Mouse (Mus musculus) heart, embryonic 14.5 days (tissue): ENCODE results near the gene Focad. TPM values are rescaled to one million over a fixed set of nuclear protein-coding genes. Genes with fewer than 3 reads are reported as not detected.

Source experiments
- ATAC-seq: fragments of 200-750 bp; cut with Nextera tagmentation; 2 replicates; pipeline ENCODE4 v1.8.0; 2017; ENCODE audit warnings: low read depth, moderate TSS enrichment; ENCODE audit not compliant: insufficient number of reproducible peaks, insufficient read depth, low FRiP score
- H3K27ac ChIP-seq, 2 experiments: fragments of 200-500 bp in 1 of 2; fragments of 300-500 bp in 1 of 2; sonication (generic) in 1 of 2; replicated peaks in 1 of 2; 2 replicates each; pipeline ENCODE4 v1.5.1; 2012 to 2014; ENCODE audit warnings: low read depth in 2 of 2, low read length in 2 of 2, control low read depth in 1 of 2, mild to moderate bottlenecking in 1 of 2, mixed read lengths in 1 of 2; ENCODE audit not compliant: control insufficient read depth in 1 of 2, insufficient read depth in 1 of 2
- H3K27me3 ChIP-seq: fragments of 300-500 bp; sonication (generic); 2 replicates; pipeline ENCODE4 v1.6.1; 2014; ENCODE audit warnings: mild to moderate bottlenecking, low read length, control low read depth; ENCODE audit not compliant: control insufficient read depth, insufficient read depth
- H3K36me3 ChIP-seq: fragments of 300-500 bp; sonication (generic); 2 replicates; pipeline ENCODE4 v1.6.1; 2014; ENCODE audit warnings: mild to moderate bottlenecking, control low read depth, low read length, mixed read lengths; ENCODE audit not compliant: control insufficient read depth, insufficient read depth
- H3K4me1 ChIP-seq, 2 experiments: fragments of 200-500 bp in 1 of 2; fragments of 300-500 bp in 1 of 2; sonication (generic) in 1 of 2; 2 replicates each; pipeline ENCODE4 v1.6.1; 2012 to 2014; ENCODE audit warnings: low read length in 2 of 2, control low read depth in 1 of 2, mixed read lengths in 1 of 2; ENCODE audit not compliant: control insufficient read depth in 2 of 2, insufficient read depth in 2 of 2
- H3K4me2 ChIP-seq: fragments of 300-500 bp; sonication (generic); 2 replicates; pipeline ENCODE4 v1.6.1; 2014; ENCODE audit warnings: mild to moderate bottlenecking, low read length
- H3K4me3 ChIP-seq, 2 experiments: fragments of 200-500 bp in 1 of 2; fragments of 300-500 bp in 1 of 2; sonication (generic) in 1 of 2; 2 replicates each; pipeline ENCODE4 v1.5.1; 2012 to 2014; ENCODE audit warnings: low read length in 2 of 2, mild to moderate bottlenecking in 2 of 2, control low read depth in 1 of 2, low read depth in 1 of 2, moderate library complexity in 1 of 2; ENCODE audit not compliant: control insufficient read depth in 1 of 2, insufficient read depth in 1 of 2
- H3K9ac ChIP-seq: fragments of 300-500 bp; sonication (generic); 2 replicates; pipeline ENCODE4 v1.6.1; 2014; ENCODE audit warnings: mild to moderate bottlenecking, low read length
- H3K9me3 ChIP-seq: fragments of 300-500 bp; sonication (generic); 2 replicates; pipeline ENCODE4 v1.6.1; 2016; ENCODE audit warnings: low read length, control low read depth; ENCODE audit not compliant: control insufficient read depth
- WGBS: fragments of 180-500 bp; shearing (Covaris S2); extraction: QIAGEN DNeasy Blood & Tissue Kit; methylation state at CpG from one replicate; pipeline ENCODE4 v1.1.7; 2014; 5-methylcytosine and 5-hydroxymethylcytosine counted together
- polyA plus RNA-seq: library from polyadenylated mRNA; unstranded; fragments of >200 nt; fragmentation: Nextera tagmentation; extraction: Ambion mirVana; gene quantifications from 2 replicates; pipeline ENCODE4 v1.2.1, GENCODE M21; 2014

The Focad gene
- polyA plus RNA-seq: 9.8 and 10.1 TPM in 2 replicates

GRCm38 (mm10) chr4:88094062-88094767, at the start of gene Focad:
TSS of gene Focad (plus strand) at chr4:88094629.
- peak; percentile 100 for ATAC-seq
- WGBS: under 1% methylated on average over 34 of the region's 34 CpGs
- H3K4me2 ChIP-seq: peak within 1 kb of the TSS; percentile 90
- no peaks in the 10 kb centered on the region for H3K36me3 ChIP-seq
- peak within 1 kb of the TSS; percentile 89 for H3K9ac ChIP-seq
- peak within 1 kb of the TSS; percentile 50 to 86 for H3K27ac ChIP-seq
- no peaks in the 10 kb centered on the region for H3K27me3 ChIP-seq
- peak within 1 kb of the TSS; percentile 82 to 94 for H3K4me3 ChIP-seq
- H3K4me1 ChIP-seq: no peaks in the 10 kb centered on the region; a peak in 1 of 4 replicates
- H3K9me3 ChIP-seq: no peaks in the 10 kb centered on the region

- WGBS: 84% methylated on average over 4 of the region's 4 CpGs
These were observed 49.3 kb upstream of the Focad start for GRCm38 (mm10) chr4:88045151-88045550.

GRCm38 (mm10) chr4:88046280-88046679, 48.1 kb upstream of the Focad start:
- no peak for ATAC-seq
- WGBS: 67% methylated on average over 8 of the region's 8 CpGs
- Histone ChIP-seq H3K4me3 (no peak overlapping the region), H3K36me3 (no peaks in the 10 kb centered on the region), H3K9me3 (no peaks in the 10 kb centered on the region), H3K9ac (no peak overlapping the region), H3K27ac (no peak overlapping the region), H3K4me2 (no peak overlapping the region), H3K4me1 (no peaks in the 10 kb centered on the region), H3K27me3 (no peaks in the 10 kb centered on the region)

More at GRCm38 (mm10) chr4:88045151-88045550, 49.3 kb upstream of the Focad start:
- ATAC-seq: no peak
- no peak overlapping the region for H3K9ac ChIP-seq
- no peak overlapping the region for H3K4me2 ChIP-seq
- H3K4me1 ChIP-seq: no peaks in the 10 kb centered on the region
- no peaks in the 10 kb centered on the region for H3K9me3 ChIP-seq
- H3K4me3 ChIP-seq: no peak overlapping the region
- H3K27ac ChIP-seq: no peak overlapping the region
- H3K36me3 ChIP-seq: no peaks in the 10 kb centered on the region
- no peaks in the 10 kb centered on the region for H3K27me3 ChIP-seq

GRCm38 (mm10) chr4:88075388-88075787, 19.0 kb upstream of the Focad start:
- Histone ChIP-seq H3K27ac (no peak overlapping the region), H3K27me3 (no peaks in the 10 kb centered on the region), H3K9me3 (no peaks in the 10 kb centered on the region), H3K4me2 (no peak overlapping the region), H3K9ac (no peak overlapping the region), H3K4me3 (no peak overlapping the region), H3K4me1 (no peaks in the 10 kb centered on the region), H3K36me3 (no peaks in the 10 kb centered on the region)
- no peak for ATAC-seq
- 78% methylated on average over 2 of the region's 2 CpGs for WGBS

DNA sequence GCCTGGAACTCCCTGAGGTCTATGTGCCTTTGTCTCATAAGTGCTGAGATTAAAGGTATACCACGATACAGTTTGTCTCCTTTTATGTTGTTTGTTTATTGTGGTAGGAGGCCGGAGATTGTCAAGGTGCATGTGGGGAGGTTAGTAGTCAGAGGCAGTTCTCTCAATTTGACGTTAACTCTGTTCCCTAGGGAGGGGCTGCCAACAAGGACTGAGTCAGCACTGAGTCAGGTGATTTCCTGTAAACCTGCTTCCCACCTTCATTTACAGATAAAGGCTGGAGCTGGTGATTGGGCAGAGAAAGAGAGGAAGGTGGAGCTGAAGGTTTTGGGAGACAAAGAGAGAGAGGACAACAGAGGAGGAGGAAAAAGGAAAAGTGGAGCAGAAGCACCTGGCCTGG, 15.4 kb upstream of the Focad start:
- Histone ChIP-seq H3K4me3 (no peak overlapping the region), H3K4me1 (no peaks in the 10 kb centered on the region), H3K9ac (no peak overlapping the region), H3K4me2 (no peak overlapping the region), H3K27ac (no peak overlapping the region), H3K27me3 (no peaks in the 10 kb centered on the region), H3K36me3 (no peaks in the 10 kb centered on the region), H3K9me3 (no peaks in the 10 kb centered on the region)
- ATAC-seq: no peak
- WGBS: 65% methylated on average over 3 of the region's 3 CpGs

DNA sequence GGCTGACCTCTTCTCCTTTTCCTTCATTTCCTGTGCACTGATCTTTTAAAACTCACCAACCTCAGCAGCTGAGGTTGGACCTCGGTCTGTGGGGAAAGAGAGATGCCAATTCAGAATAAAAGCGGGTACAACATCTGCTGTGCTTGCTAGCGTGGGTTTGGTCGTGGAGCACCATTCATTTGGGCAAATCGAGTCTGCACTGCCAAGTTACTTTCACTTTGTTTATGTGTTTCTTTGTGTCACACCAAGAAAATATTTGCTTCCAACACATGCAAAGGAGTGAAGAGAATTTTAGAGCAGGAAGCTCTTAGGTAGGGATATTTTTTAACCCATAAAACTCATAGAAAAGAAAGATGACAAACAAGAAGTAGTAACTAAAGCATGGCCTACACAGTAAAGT, 13.0 kb upstream of the Focad start:
- 79% methylated on average over 5 of the region's 5 CpGs for WGBS
- no peak overlapping the region for H3K4me2 ChIP-seq

GRCm38 (mm10) chr4:88081885-88082284, 12.5 kb upstream of the Focad start:
- ATAC-seq: no peak

More for the DNA sequence above, 13.0 kb upstream of the Focad start:
- no peaks in the 10 kb centered on the region for H3K9me3 ChIP-seq
- H3K27me3 ChIP-seq: no peaks in the 10 kb centered on the region
- H3K4me3 ChIP-seq: no peak overlapping the region
- no peak overlapping the region for H3K27ac ChIP-seq
- no peak for ATAC-seq
- H3K9ac ChIP-seq: no peak overlapping the region
- H3K4me1 ChIP-seq: no peaks in the 10 kb centered on the region
- H3K36me3 ChIP-seq: no peaks in the 10 kb centered on the region

GRCm38 (mm10) chr4:88082381-88082780, 12.0 kb upstream of the Focad start:
- H3K4me3 ChIP-seq: no peak overlapping the region
- H3K27ac ChIP-seq: no peak overlapping the region
- H3K9ac ChIP-seq: no peak overlapping the region
- H3K4me2 ChIP-seq: no peak overlapping the region
- H3K36me3 ChIP-seq: no peaks in the 10 kb centered on the region
- WGBS: 68% methylated on average over 4 of the region's 4 CpGs
- H3K27me3 ChIP-seq: no peaks in the 10 kb centered on the region
- no peaks in the 10 kb centered on the region for H3K4me1 ChIP-seq
- ATAC-seq: no peak
- no peaks in the 10 kb centered on the region for H3K9me3 ChIP-seq

More at GRCm38 (mm10) chr4:88081885-88082284, 12.5 kb upstream of the Focad start:
- H3K36me3 ChIP-seq: no peaks in the 10 kb centered on the region
- no peaks in the 10 kb centered on the region for H3K27me3 ChIP-seq
- H3K4me2 ChIP-seq: no peak overlapping the region
- no peaks in the 10 kb centered on the region for H3K4me1 ChIP-seq
- no peak overlapping the region for H3K9ac ChIP-seq
- no peaks in the 10 kb centered on the region for H3K9me3 ChIP-seq
- no peak overlapping the region for H3K4me3 ChIP-seq
- H3K27ac ChIP-seq: no peak overlapping the region
- 91% methylated on average over 3 of the region's 3 CpGs for WGBS
